Mouse (Mus musculus): ENCODE data around the gene Mrpl46.

Gene Mrpl46

GRCm38 (mm10) chr7:78767929-78768531 is 15.3 kb downstream of the Mrpl46 start:
- no peak for DNase-seq (ENCODE audit: low spot score in 2 of 2)

GRCm38 (mm10) chr7:78766019-78766683 is 17.2 kb downstream of the Mrpl46 start:
- DNase-seq (ENCODE audit: low spot score in 2 of 2) = peak; percentile 92 to 94

- DNase-seq (ENCODE audit: low spot score in 2 of 2) = no peak
These were observed 18.1 kb downstream of the Mrpl46 start for GRCm38 (mm10) chr7:78765215-78765631.

- DNase-seq (ENCODE audit: low spot score in 2 of 2) = no peak
These were observed 19.5 kb downstream of the Mrpl46 start for GRCm38 (mm10) chr7:78763801-78764200.

GRCm38 (mm10) chr7:78754458-78755000 is 28.8 kb downstream of the Mrpl46 start:
- no peak for DNase-seq (ENCODE audit: low spot score in 2 of 2)

GRCm38 (mm10) chr7:78753752-78754457 is 29.4 kb downstream of the Mrpl46 start:
- no peak for DNase-seq (ENCODE audit: low spot score in 2 of 2)

- DNase-seq (ENCODE audit: low spot score in 2 of 2) = no peak
These were observed 30.4 kb downstream of the Mrpl46 start for GRCm38 (mm10) chr7:78752961-78753360.

- no peak for DNase-seq (ENCODE audit: low spot score in 2 of 2)
These were observed 39.5 kb downstream of the Mrpl46 start for GRCm38 (mm10) chr7:78743731-78744385.

GRCm38 (mm10) chr7:78739351-78740000 is 43.9 kb downstream of the Mrpl46 start:
- no peak for DNase-seq (ENCODE audit: low spot score in 2 of 2)

- DNase-seq (ENCODE audit: low spot score in 2 of 2) = no peak
These were observed 45.6 kb downstream of the Mrpl46 start, which contains the start of gene Ntrk3 for GRCm38 (mm10) chr7:78737614-78738210. Ntrk3 (minus strand) TSS chr7:78738012.

GRCm38 (mm10) chr7:78737196-78737595 is 46.1 kb downstream of the Mrpl46 start:
- DNase-seq (ENCODE audit: low spot score in 2 of 2) = no peak

- DNase-seq (ENCODE audit: low spot score in 2 of 2) = peak; percentile 44 to 69
These were observed 51.9 kb downstream of the Mrpl46 start for GRCm38 (mm10) chr7:78731391-78731790.
